In the genomic region with DNA sequence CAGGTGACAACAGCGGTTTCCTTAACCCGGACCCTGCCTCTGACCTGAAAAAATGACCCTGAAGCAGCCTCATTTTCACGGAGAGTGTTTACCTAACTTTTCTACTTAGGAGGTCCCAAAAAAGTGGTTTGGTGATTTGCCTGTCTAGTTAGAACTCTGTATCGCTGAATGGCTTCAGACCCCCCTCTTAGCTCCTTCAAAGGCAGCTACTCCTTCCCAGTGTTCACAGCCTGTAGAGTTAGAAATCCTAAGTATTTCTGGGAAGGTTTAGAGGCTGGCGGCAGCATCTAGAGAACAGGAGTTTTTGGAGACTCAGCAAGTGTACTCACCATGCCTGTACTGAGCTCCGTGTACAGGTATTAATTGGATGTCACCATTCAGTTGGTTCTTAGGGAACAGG, we compare ENCODE assay signal across 26 mouse cellular contexts. TPM values are rescaled to one million over a fixed set of nuclear protein-coding genes. Genes with fewer than 3 reads are reported as not detected.
A peak's percentile ranks its signal among the peaks of the same experiment; 100 is the strongest.
DNase-seq lines count a peak whose midpoint lies in the region; ATAC-seq and TF ChIP-seq lines count a peak whose summit lies in the region.
"Had no signal": no experiment of that assay in that cellular context is flagged by ENCODE, and none has a peak within 500 bp of the region (broad histone marks: within the 10 kb centered on the region; RNA-seq: fewer than 3 reads in every experiment).

No protein-coding gene starts in this region.

- peak overlapping the region; percentile 63 for H3K4me2 ChIP-seq in heart, embryonic 12.5 days
- H3K4me2 ChIP-seq in midbrain, embryonic 11.5 days, result no peak overlapping the region
- no peak overlapping the region for H3K4me2 ChIP-seq in midbrain, postnatal 0 days (ENCODE audit: low read depth, low read length, poor library complexity, severe bottlenecking)
- H3K4me2 ChIP-seq in embryonic facial prominence, embryonic 13.5 days, result peak overlapping the region; percentile 9
- no peak overlapping the region for H3K4me2 ChIP-seq in forebrain, postnatal 0 days (ENCODE audit: low read depth)
- H3K4me2 ChIP-seq: hindbrain, embryonic 14.5 days; limb, embryonic 13.5 days; liver, embryonic 12.5 days; midbrain, embryonic 12.5 days had no signal

- no peak for ATAC-seq in heart, embryonic 12.5 days (ENCODE audit: insufficient number of reproducible peaks, low FRiP score)
- ATAC-seq in midbrain, embryonic 11.5 days (ENCODE audit: low FRiP score), result no peak
- ATAC-seq in midbrain, postnatal 0 days (ENCODE audit: low FRiP score), result no peak
- no peak for ATAC-seq in embryonic facial prominence, embryonic 13.5 days (ENCODE audit: insufficient number of reproducible peaks, insufficient read depth, low FRiP score, low TSS enrichment, low read depth)
- ATAC-seq in forebrain, postnatal 0 days, result no peak
- ATAC-seq: liver, embryonic 12.5 days had no signal

- H3K4me1 ChIP-seq in heart, embryonic 12.5 days (replicated peaks), result peaks cover 12% of the 10 kb centered on the region
- peaks cover 5% of the 10 kb centered on the region; the same call in 1 of the 2 replicates for H3K4me1 ChIP-seq in midbrain, embryonic 11.5 days (ENCODE audit: control insufficient read depth, insufficient read depth, low read length)
- H3K4me1 ChIP-seq in midbrain, postnatal 0 days (ENCODE audit: insufficient read depth, low read length), result no peaks in the 10 kb centered on the region
- H3K4me1 ChIP-seq in embryonic facial prominence, embryonic 13.5 days, result peaks cover 19% of the 10 kb centered on the region
- no peaks in the 10 kb centered on the region for H3K4me1 ChIP-seq in forebrain, postnatal 0 days (ENCODE audit: insufficient read depth)
- H3K4me1 ChIP-seq: liver, embryonic 12.5 days had no signal

- 2% methylated on average over 6 of the region's 6 CpGs for WGBS in heart, embryonic 12.5 days
- under 1% methylated on average over 6 of the region's 6 CpGs for WGBS in midbrain, embryonic 11.5 days
- WGBS in midbrain, postnatal 0 days, result 1% methylated on average over 6 of the region's 6 CpGs
- whole genome bisulfite sequencing in embryonic facial prominence, embryonic 13.5 days, result 2% methylated on average over 6 of the region's 6 CpGs
- under 1% methylated on average over 6 of the region's 6 CpGs for WGBS in forebrain, postnatal 0 days

- H3K4me3 ChIP-seq in heart, embryonic 12.5 days, result peak overlapping the region; percentile 16; the same call in 1 of the 2 replicates
- no peak overlapping the region for H3K4me3 ChIP-seq in midbrain, embryonic 11.5 days (ENCODE audit: low read depth, low read length)
- H3K4me3 ChIP-seq in midbrain, postnatal 0 days (ENCODE audit: low read depth, low read length), result no peak overlapping the region
- no peak overlapping the region for H3K4me3 ChIP-seq in embryonic facial prominence, embryonic 13.5 days
- no peak overlapping the region for H3K4me3 ChIP-seq in forebrain, postnatal 0 days (ENCODE audit: low read depth, low read length)
- H3K4me3 ChIP-seq: limb, embryonic 13.5 days; liver, embryonic 12.5 days; midbrain, embryonic 12.5 days had no signal

- no peaks in the 10 kb centered on the region for H3K9me3 ChIP-seq in heart, embryonic 12.5 days (replicated peaks)
- no peaks in the 10 kb centered on the region for H3K9me3 ChIP-seq in midbrain, embryonic 11.5 days (ENCODE audit: control insufficient read depth, low read length)
- no peaks in the 10 kb centered on the region for H3K9me3 ChIP-seq in midbrain, postnatal 0 days (ENCODE audit: low read length)
- H3K9me3 ChIP-seq in embryonic facial prominence, embryonic 13.5 days, result no peaks in the 10 kb centered on the region
- no peaks in the 10 kb centered on the region for H3K9me3 ChIP-seq in forebrain, postnatal 0 days (ENCODE audit: low read length)
- H3K9me3 ChIP-seq: limb, embryonic 13.5 days; liver, embryonic 12.5 days; midbrain, embryonic 12.5 days had no signal

- H3K27me3 ChIP-seq in heart, embryonic 12.5 days (replicated peaks), result peaks cover 49% of the 10 kb centered on the region
- peaks cover 72% of the 10 kb centered on the region for H3K27me3 ChIP-seq in midbrain, embryonic 11.5 days (ENCODE audit: control insufficient read depth, insufficient read depth, low read length)
- peaks cover 71% of the 10 kb centered on the region for H3K27me3 ChIP-seq in midbrain, postnatal 0 days (ENCODE audit: insufficient read depth, low read length)
- peaks cover 75% of the 10 kb centered on the region for H3K27me3 ChIP-seq in embryonic facial prominence, embryonic 13.5 days
- peaks cover 66% of the 10 kb centered on the region for H3K27me3 ChIP-seq in forebrain, postnatal 0 days (ENCODE audit: insufficient read depth, low read length)

- DNase-seq in heart, postnatal 14 days, result no peak
- peak; percentile 94 for DNase-seq in midbrain, embryonic 11.5 days (ENCODE audit: low spot score, missing footprints)
- DNase-seq in midbrain, postnatal 0 days (ENCODE audit: low spot score), result no peak
- no peak for DNase-seq in cerebellum, postnatal 36 days
- no peak for DNase-seq in forebrain, postnatal 0 days
- DNase-seq: adrenal gland, postnatal 36 days; cerebellum, adult 9-10 months; gastrocnemius, postnatal 25 days; kidney, adult 9 months; kidney, postnatal 25 days; layer of hippocampus, postnatal 36 days; lung, adult 18-20 months; lung, postnatal 10 days; right cerebral cortex, postnatal 25 days; spleen, adult 18-20 months; thymus, postnatal 25 days had no signal

- H3K27ac ChIP-seq in heart, embryonic 12.5 days (ENCODE audit: poor library complexity, severe bottlenecking), result no peak overlapping the region
- H3K27ac ChIP-seq in midbrain, embryonic 11.5 days (ENCODE audit: low read depth, low read length), result no peak overlapping the region
- no peak overlapping the region for H3K27ac ChIP-seq in midbrain, postnatal 0 days (ENCODE audit: low read depth, low read length)
- no peak overlapping the region for H3K27ac ChIP-seq in embryonic facial prominence, embryonic 13.5 days
- no peak overlapping the region for H3K27ac ChIP-seq in forebrain, postnatal 0 days (ENCODE audit: low read depth, low read length)
- H3K27ac ChIP-seq: hindbrain, embryonic 14.5 days; limb, embryonic 13.5 days; liver, embryonic 12.5 days; midbrain, embryonic 12.5 days had no signal

- intact Hi-C loops in heart, postnatal 14 days (cut with DNase I), result no loop called here

- H3K36me3 ChIP-seq in heart, embryonic 12.5 days, result no peaks in the 10 kb centered on the region
- H3K36me3 ChIP-seq in midbrain, embryonic 11.5 days (ENCODE audit: control insufficient read depth, insufficient read depth, low read length), result no peaks in the 10 kb centered on the region
- no peaks in the 10 kb centered on the region for H3K36me3 ChIP-seq in midbrain, postnatal 0 days (ENCODE audit: insufficient read depth, low read length)
- no peaks in the 10 kb centered on the region for H3K36me3 ChIP-seq in embryonic facial prominence, embryonic 13.5 days
- no peaks in the 10 kb centered on the region for H3K36me3 ChIP-seq in forebrain, postnatal 0 days (ENCODE audit: insufficient read depth)
- H3K36me3 ChIP-seq: limb, embryonic 13.5 days; liver, embryonic 12.5 days; midbrain, embryonic 12.5 days had no signal

- no peak for TF ChIP-seq CTCF in midbrain, postnatal 0 days (IDR thresholded peaks at IDR 0.05)
- TF ChIP-seq CTCF in forebrain, postnatal 0 days (IDR thresholded peaks at IDR 0.05; ENCODE audit: low read depth), result no peak

- H3K9ac ChIP-seq in heart, embryonic 12.5 days, result no peak overlapping the region
- H3K9ac ChIP-seq in midbrain, embryonic 11.5 days (ENCODE audit: low read length), result no peak overlapping the region
- no peak overlapping the region for H3K9ac ChIP-seq in midbrain, postnatal 0 days (replicated peaks; ENCODE audit: low read length, poor library complexity, severe bottlenecking)
- H3K9ac ChIP-seq in embryonic facial prominence, embryonic 13.5 days, result no peak overlapping the region
- no peak overlapping the region for H3K9ac ChIP-seq in forebrain, postnatal 0 days
- H3K9ac ChIP-seq: hindbrain, embryonic 14.5 days; limb, embryonic 13.5 days; liver, embryonic 12.5 days; midbrain, embryonic 12.5 days had no signal

RNA-seq across cellular contexts. Expression of a gene that starts 27.0 kb away (rescaled TPM):
- polyA plus RNA-seq in heart, embryonic 12.5 days (2016; fragmentation: Nextera tagmentation; extraction: Ambion mirVana), result 39.1 and 41.3 TPM in 2 replicates
- under 1 TPM; 0.83 to 0.91 TPM for total RNA-seq in heart, postnatal 14 days (2021)
- polyA plus RNA-seq in midbrain, embryonic 11.5 days (2014; fragmentation: Nextera tagmentation; extraction: Ambion mirVana), result 53.7 and 56.3 TPM in 2 replicates
- 10.4 and 13.5 TPM in 2 replicates for total RNA-seq in midbrain, postnatal 0 days (2014; rRNA removed)
- polyA plus RNA-seq in midbrain, postnatal 0 days (2015; fragmentation: Nextera tagmentation; extraction: Ambion mirVana), result 28.7 and 29.9 TPM in 2 replicates
- polyA plus RNA-seq in embryonic facial prominence, embryonic 13.5 days (2015; fragmentation: Nextera tagmentation; extraction: Ambion mirVana), result 62.5 and 65.6 TPM in 2 replicates
- total RNA-seq in forebrain, postnatal 0 days (2014; rRNA removed), result 2.1 and 10.5 TPM in 2 replicates
- polyA plus RNA-seq in forebrain, postnatal 0 days (2015; fragmentation: Nextera tagmentation; extraction: Ambion mirVana), result 2.5 and 7.2 TPM in 2 replicates
- total RNA-seq: adrenal gland, postnatal 36 days; layer of hippocampus, adult 8-10 months; layer of hippocampus, postnatal 36 days; left cerebral cortex, postnatal 10 days; monocyte, adult 5-6 weeks; neutrophil, adult 5-6 weeks had no signal

Comparison
In these comparisons a context has a peak if more than half of its experiments do, and no peak if none do; other contexts are left out.
1. H3K4me2 ChIP-seq: peak in heart, embryonic 12.5 days (single experiment) and embryonic facial prominence, embryonic 13.5 days (single experiment); none in midbrain, embryonic 11.5 days (single experiment), midbrain, postnatal 0 days (single experiment) and forebrain, postnatal 0 days (single experiment).